Mouse (Mus musculus): Measurements from ENCODE around the gene Heatr5b. TPM values are rescaled to one million over a fixed set of nuclear protein-coding genes. Genes with fewer than 3 reads are reported as not detected.

Heatr5b gene
- total and polyA plus RNA-seq, 3 experiments = 9.8 to 19.9 TPM; not detected in 1

DNA sequence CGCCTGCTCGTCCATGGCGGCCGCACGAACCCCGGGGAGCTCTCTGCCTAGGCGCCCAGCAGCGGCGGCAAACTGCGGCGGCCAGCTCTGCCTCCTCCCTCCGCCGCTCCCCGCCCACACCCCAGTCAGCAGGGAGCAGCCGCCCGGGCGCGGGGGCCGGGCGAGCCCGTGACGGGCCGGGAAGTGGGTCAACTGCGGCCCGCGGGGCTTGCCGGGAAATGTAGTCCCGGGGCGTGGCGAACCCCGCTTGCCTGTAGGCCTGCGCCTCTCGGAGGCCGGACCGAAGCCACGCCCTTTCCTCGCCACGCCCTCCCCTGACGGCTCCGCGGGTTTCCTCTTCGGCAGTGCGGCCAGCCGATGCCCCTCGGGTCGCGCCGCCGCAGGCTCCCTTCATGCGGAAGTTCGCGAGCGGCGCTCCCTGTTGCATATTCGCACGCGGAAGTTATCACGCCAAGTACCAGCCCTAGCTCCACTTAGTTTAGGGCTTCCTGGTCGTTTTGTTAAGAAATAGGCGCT, 98.6 kb downstream of the Heatr5b start:
- H3K9ac ChIP-seq (ENCODE audit: control insufficient read depth, low read depth, low read length, poor library complexity, severe bottlenecking) = peak overlapping the region; percentile 98
- H3K79me2 ChIP-seq (ENCODE audit: control insufficient read depth, insufficient read depth, low read length, poor library complexity) = peaks cover 21% of the 10 kb centered on the region
- H3K36me3 ChIP-seq (ENCODE audit: control insufficient read depth in 1 of 2, insufficient read depth in 2 of 2, low read length in 2 of 2) = peaks cover 0 to 25% of the 10 kb centered on the region in 2 experiments; a peak in 2 of 4 replicates
- H3K4me3 ChIP-seq (ENCODE audit: control insufficient read depth in 1 of 2, insufficient read depth in 1 of 2, low read depth in 2 of 2, low read length in 2 of 2) = peak overlapping the region; percentile 83 to 98
- DNase-seq (ENCODE audit: low read depth, low spot score) = peak; percentile 99
- peaks cover 0 to 11% of the 10 kb centered on the region in 2 experiments; a peak in 3 of 4 replicates for H3K4me1 ChIP-seq (ENCODE audit: control insufficient read depth in 1 of 2, insufficient read depth in 2 of 2, low read length in 2 of 2)
- H3K27me3 ChIP-seq (ENCODE audit: control insufficient read depth in 1 of 2, insufficient read depth in 2 of 2, low read length in 2 of 2) = no peaks in the 10 kb centered on the region
- peak overlapping the region; percentile 81 for H3K27ac ChIP-seq (ENCODE audit: control insufficient read depth, low read depth, low read length)
- no peaks in the 10 kb centered on the region for H3K9me3 ChIP-seq (replicated peaks; ENCODE audit: insufficient read depth, low read length)
- peak; percentile 92 for TF ChIP-seq NELFE (IDR thresholded peaks at IDR 0.05; ENCODE audit: low read depth, low read length)
- no peak for TF ChIP-seq TAL1 (IDR thresholded peaks at IDR 0.05; ENCODE audit: low read length)
- TF ChIP-seq BHLHE40 (IDR thresholded peaks at IDR 0.05; ENCODE audit: borderline replicate concordance, low read depth, low read length) = no peak
- no peak for TF ChIP-seq MYB (IDR thresholded peaks at IDR 0.05; ENCODE audit: low read depth, low read length)
- TF ChIP-seq E2F4 (IDR thresholded peaks at IDR 0.05; ENCODE audit: borderline replicate concordance, low read depth, low read length) = no peak; the same call in 1 of the 2 replicates
- no peak for TF ChIP-seq MAFK (IDR thresholded peaks at IDR 0.05; ENCODE audit: borderline replicate concordance, low read depth, low read length)
- no peak for TF ChIP-seq GATA1 (IDR thresholded peaks at IDR 0.05; ENCODE audit: low read depth, low read length)
- TF ChIP-seq RAD21 (IDR thresholded peaks at IDR 0.05; ENCODE audit: low read depth, low read length) = no peak
- TF ChIP-seq JUND (IDR thresholded peaks at IDR 0.05; ENCODE audit: low read depth, low read length) = no peak
- TF ChIP-seq UBTF (IDR thresholded peaks at IDR 0.05; ENCODE audit: borderline replicate concordance, insufficient read depth, low read depth, low read length) = no peak
- no peak for TF ChIP-seq CHD2 (IDR thresholded peaks at IDR 0.05; ENCODE audit: low read length)
- TF ChIP-seq TCF12 (IDR thresholded peaks at IDR 0.05; ENCODE audit: low read depth, low read length) = peak; percentile 63
- no peak for TF ChIP-seq SMC3 (IDR thresholded peaks at IDR 0.05; ENCODE audit: low read depth, low read length)
- no peak for TF ChIP-seq GABPA (IDR thresholded peaks at IDR 0.05; ENCODE audit: low read depth, low read length)
- no peak for TF ChIP-seq ZC3H11A (IDR thresholded peaks at IDR 0.05; ENCODE audit: low read depth, low read length)
- TF ChIP-seq USF2 (IDR thresholded peaks at IDR 0.05; ENCODE audit: borderline replicate concordance in 1 of 2, insufficient read depth in 1 of 2, low read depth in 1 of 2, low read length in 2 of 2) = no peak
- no peak for TF ChIP-seq ZKSCAN1 (IDR thresholded peaks at IDR 0.05; ENCODE audit: low read depth, low read length)
- TF ChIP-seq CHD1 (IDR thresholded peaks at IDR 0.05; ENCODE audit: low read depth, low read length) = no peak
- peak; percentile 68 for TF ChIP-seq ZMIZ1 (IDR thresholded peaks at IDR 0.05; ENCODE audit: low read depth, low read length)
- TF ChIP-seq RCOR1 (IDR thresholded peaks at IDR 0.05; ENCODE audit: low read depth, low read length) = no peak
- peak; percentile 60 for TF ChIP-seq MAX (IDR thresholded peaks at IDR 0.05; ENCODE audit: low read length)
- TF ChIP-seq USF1 (IDR thresholded peaks at IDR 0.05; ENCODE audit: low read depth, low read length) = peak; percentile 55
- peak; percentile 82; the same call in 1 of the 2 replicates for TF ChIP-seq KAT2A (conservative IDR thresholded peaks at IDR 0.05; ENCODE audit: low read depth, low read length)
- no peak for TF ChIP-seq MEF2A (IDR thresholded peaks at IDR 0.05; ENCODE audit: extremely low read depth, insufficient replicate concordance, low read depth, low read length, poor library complexity, severe bottlenecking)
- TF ChIP-seq MYC (IDR thresholded peaks at IDR 0.05; ENCODE audit: low read depth, low read length) = peak; percentile 78
- no peak; a peak in 1 of 4 replicates for TF ChIP-seq EP300 (IDR thresholded peaks at IDR 0.05; ENCODE audit: low read depth in 1 of 2, low read length in 2 of 2)
- TF ChIP-seq HCFC1 (IDR thresholded peaks at IDR 0.05; ENCODE audit: low read depth, low read length) = peak; percentile 96
- TF ChIP-seq ELF1 (IDR thresholded peaks at IDR 0.05; ENCODE audit: low read depth, low read length) = peak; percentile 94
- TF ChIP-seq TBP (IDR thresholded peaks at IDR 0.05; ENCODE audit: low read depth, low read length) = peak; percentile 68
- peak; percentile 88; the same call in 1 of the 2 replicates for TF ChIP-seq POLR2AphosphoS2 (IDR thresholded peaks at IDR 0.05; ENCODE audit: low read length)
- peak; percentile 78; the same call in 1 of the 2 replicates for TF ChIP-seq MXI1 (IDR thresholded peaks at IDR 0.05; ENCODE audit: low read depth, low read length)
- TF ChIP-seq CTCF (IDR thresholded peaks at IDR 0.05 in 2 of 3, conservative IDR thresholded peaks at IDR 0.05 in 1 of 3; ENCODE audit: control insufficient read depth in 1 of 3, insufficient read depth in 1 of 3, low read depth in 2 of 3, low read length in 3 of 3, poor library complexity in 1 of 3, severe bottlenecking in 1 of 3) = no peak
- peak; percentile 79 to 97 for TF ChIP-seq POLR2A (IDR thresholded peaks at IDR 0.05; ENCODE audit: control insufficient read depth in 1 of 2, insufficient read depth in 1 of 2, low read depth in 1 of 2, low read length in 2 of 2, poor library complexity in 1 of 2)
- TF ChIP-seq ETS1 (IDR thresholded peaks at IDR 0.05; ENCODE audit: low read depth, low read length) = peak; percentile 60
- no peak for TF ChIP-seq ZNF384 (IDR thresholded peaks at IDR 0.05; ENCODE audit: low read depth, low read length)
- TF ChIP-seq SIN3A (IDR thresholded peaks at IDR 0.05; ENCODE audit: low read length) = peak; percentile 49
- peak; percentile 97 for TF ChIP-seq MAZ (IDR thresholded peaks at IDR 0.05; ENCODE audit: low read depth, low read length)
- no peak for TF ChIP-seq POLR2AphosphoS5 (IDR thresholded peaks at IDR 0.05; ENCODE audit: borderline replicate concordance, low read depth, low read length)

Measured in MEL (cell line).